Mouse (Mus musculus) cerebellum, postnatal 14 days (tissue): Measurements from ENCODE around the gene Ccl22.
A peak's percentile ranks its signal among the peaks of the same experiment; 100 is the strongest.

Source experiments
- DNase-seq, 2 experiments: peaks; one replicate each; pipeline ENCODE4 v3.0.0; 2021; ENCODE audit warnings: mixed read lengths in 2 of 2

Ccl22 gene

GRCm38 (mm10) chr8:94745476-94746184 is at the start of gene Ccl22:
Gene Ccl22 (plus strand): TSS chr8:94745590.
- DNase-seq = no peak

DNA sequence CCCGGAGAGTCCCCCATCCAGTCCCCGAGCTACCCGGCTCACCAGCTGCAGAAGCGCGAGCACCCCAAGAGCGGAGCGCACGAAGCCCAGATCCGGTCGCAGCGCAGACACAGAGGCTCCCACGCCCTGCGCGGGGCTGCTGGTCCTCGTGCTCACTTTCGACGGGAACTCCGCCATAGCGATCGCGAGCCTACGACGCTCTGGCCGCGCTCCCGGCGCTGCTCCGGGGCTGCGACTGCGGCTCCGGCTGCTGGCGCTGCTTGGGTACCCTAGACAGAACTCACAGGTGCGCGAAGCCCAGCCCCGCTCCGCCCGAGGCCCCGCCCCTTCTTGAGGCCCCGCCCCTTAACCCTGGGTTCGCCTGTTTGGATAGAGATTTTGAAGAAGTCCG is 49.4 kb upstream of the Ccl22 start, which contains the start of gene Pllp:
Pllp (minus strand) TSS at position 285 of the 391 bp plus-strand sequence.
- DNase-seq = peak; percentile 42 to 55

- DNase-seq = no peak
Measured at GRCm38 (mm10) chr8:94696566-94696965, 48.8 kb upstream of the Ccl22 start.

GRCm38 (mm10) chr8:94697956-94698355 is 47.4 kb upstream of the Ccl22 start:
- DNase-seq = peak in 1 of 2 experiments; percentile 1

- DNase-seq = no peak
Measured at GRCm38 (mm10) chr8:94699366-94699765, 46.0 kb upstream of the Ccl22 start.

- DNase-seq = no peak
Measured at GRCm38 (mm10) chr8:94700421-94700935, 44.9 kb upstream of the Ccl22 start.

DNA sequence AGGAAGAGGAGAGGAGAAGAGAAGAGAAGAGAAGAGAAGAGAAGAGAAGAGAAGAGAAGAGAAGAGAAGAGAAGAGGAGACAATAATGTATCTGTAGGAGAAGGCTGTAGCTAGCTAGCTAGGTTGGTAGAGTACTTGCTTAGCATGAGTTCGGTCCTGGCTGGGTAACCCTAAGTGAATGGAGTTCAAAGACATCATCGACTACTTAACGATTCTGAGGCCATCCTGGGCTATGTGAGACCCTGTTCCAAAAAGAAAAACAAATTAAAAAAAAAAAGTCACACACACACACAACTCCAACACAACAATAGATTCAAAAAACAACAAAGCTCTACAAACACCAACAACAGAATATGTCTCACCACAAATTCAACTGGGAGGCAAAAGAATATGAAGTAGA is 43.2 kb upstream of the Ccl22 start:
- DNase-seq = no peak

- peak; percentile 76 for DNase-seq
Measured at GRCm38 (mm10) chr8:94702844-94703813, 42.3 kb upstream of the Ccl22 start.

DNA sequence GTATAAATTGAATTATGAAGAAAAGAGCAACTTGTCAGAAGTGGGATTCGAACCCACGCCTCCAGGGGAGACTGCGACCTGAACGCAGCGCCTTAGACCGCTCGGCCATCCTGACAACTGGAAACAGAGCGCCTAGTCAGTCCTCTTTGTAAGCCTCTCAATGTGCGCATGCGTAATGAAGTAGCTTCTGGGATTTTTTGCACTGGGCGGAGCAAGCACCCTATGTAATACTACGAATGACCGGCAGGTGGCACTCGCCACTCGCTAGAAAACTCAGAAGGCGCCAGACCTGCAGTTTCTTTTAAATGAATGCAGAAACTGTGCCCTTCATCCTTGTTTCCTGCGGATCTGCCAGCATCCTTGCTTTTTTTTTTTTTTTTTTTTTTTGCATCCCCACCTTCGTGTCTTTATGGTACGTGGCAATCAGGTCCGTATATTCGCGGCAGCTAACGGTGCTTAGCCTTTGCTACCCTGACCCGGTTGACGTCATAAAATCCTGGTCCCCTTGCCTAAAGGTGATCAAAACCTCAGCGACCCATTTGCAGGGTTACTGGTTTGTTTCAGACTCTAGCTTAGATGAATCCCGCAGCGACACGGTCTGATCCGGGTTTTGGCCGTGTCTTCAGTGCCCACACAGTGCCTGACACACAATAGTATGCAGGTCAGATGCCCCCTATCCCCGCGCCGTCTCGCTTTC is 41.3 kb upstream of the Ccl22 start:
- DNase-seq = peak; percentile 99 to 100

DNA sequence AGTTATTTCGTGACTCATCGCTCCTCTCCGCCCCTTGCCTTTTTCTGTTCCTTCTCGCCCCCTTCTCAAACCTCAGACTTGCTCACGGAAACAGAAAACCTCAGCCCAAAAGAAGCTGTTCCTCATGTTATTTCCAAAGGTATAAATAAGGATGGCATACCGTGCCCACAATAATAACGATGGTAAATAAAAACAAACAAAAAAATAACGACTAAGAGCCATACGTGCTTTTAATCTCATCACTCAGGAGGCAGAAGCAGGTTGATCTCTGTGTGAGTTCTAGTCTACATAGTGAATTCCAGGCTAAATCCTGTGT is 40.8 kb upstream of the Ccl22 start:
- DNase-seq = no peak

- DNase-seq = no peak
Measured at GRCm38 (mm10) chr8:94705581-94706245, 39.7 kb upstream of the Ccl22 start.

GRCm38 (mm10) chr8:94706732-94707395 is 38.5 kb upstream of the Ccl22 start:
- DNase-seq = peak in 1 of 2 experiments; percentile 15

DNA sequence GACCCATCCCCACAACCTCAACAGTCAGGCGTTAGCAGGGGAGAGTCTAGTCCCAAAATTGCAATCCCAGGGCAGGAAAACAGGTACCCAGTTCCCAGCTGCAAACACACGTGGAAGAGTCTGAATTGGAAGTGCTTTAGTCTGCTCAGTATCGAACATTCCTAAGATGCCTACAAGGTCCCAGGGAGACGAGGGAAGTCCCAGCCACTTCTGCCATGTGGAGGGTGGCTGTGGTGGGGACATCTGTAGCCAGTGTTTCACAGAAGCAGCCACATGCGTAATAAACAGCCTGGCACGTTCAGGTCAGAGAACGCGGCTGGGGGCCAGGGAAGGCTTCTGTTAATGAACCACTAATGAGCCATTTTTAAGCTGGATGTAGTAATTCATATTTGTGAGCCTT is 35.1 kb upstream of the Ccl22 start:
- DNase-seq = no peak

DNA sequence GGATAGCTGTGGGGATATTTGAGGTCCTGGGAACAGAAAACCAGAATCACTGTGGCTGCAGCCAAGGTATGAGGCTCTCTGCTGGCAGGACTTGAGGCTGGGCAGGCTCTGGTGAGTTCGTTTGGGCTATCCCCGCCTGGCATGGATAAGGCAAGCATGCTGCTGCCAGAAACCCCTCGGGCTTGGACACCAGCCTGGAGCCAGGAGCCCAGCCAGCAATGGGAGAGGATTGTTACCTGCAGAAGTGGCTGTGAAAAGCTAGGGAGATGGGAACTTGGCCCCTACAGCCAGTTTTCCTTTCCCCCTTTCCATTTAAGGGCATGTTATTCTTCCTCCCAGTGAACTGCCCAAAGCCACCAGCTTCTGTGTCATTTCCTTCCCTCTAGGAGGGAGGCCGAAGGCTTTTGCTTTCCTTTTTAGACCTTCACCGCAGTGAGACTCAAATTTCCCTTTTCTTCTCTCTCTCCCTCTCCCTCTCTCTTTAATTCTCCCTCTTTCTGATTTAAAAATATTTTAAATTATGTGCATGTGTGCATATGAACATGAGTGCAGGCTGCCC is 34.2 kb upstream of the Ccl22 start:
- DNase-seq = peak; percentile 93 to 96

DNA sequence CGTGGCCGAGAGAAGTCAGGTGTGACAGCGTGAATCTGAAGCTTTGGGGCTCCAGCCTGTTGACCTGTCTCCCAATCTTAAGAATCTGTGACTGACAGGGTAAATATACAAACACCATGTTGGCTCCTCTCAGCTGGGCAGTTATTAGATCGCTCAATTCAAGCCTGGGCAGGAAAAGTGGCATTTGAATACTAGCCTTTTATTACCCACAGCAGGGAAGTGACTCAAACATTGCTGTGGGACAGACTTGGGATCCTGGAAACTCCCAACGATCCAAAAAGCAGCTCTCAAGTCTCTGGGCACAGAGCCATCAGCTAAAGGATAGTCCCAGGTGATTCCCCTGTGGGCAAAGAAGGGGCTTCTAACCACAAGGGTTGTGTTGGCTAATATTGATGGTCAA is 30.8 kb upstream of the Ccl22 start:
- no peak for DNase-seq

DNA sequence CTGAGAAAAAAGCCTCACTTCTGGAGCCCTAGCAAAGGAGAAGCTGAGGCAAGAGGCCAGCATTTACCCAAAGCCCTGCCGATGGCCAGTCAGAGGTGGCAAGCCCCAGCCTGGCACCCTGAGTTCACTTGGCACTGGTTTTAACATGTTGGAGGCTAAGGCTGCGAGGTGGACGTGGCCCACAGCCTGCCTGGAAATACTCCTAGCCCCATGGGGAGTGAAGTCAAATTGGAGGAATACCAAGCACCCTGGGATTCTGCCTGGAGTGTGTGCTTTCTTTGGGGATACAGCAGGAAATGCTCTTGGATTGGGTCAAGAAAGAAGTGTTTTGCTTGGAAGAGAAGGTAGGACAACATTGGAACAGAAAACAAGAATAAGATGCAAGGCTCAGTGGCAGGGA is 29.5 kb upstream of the Ccl22 start:
- peak in 1 of 2 experiments; percentile 34 for DNase-seq

- no peak for DNase-seq
Measured at GRCm38 (mm10) chr8:94716841-94717240, 28.5 kb upstream of the Ccl22 start.

GRCm38 (mm10) chr8:94725998-94726397 is 19.4 kb upstream of the Ccl22 start:
- DNase-seq = no peak

GRCm38 (mm10) chr8:94729301-94729700 is 16.1 kb upstream of the Ccl22 start:
- DNase-seq = no peak

DNA sequence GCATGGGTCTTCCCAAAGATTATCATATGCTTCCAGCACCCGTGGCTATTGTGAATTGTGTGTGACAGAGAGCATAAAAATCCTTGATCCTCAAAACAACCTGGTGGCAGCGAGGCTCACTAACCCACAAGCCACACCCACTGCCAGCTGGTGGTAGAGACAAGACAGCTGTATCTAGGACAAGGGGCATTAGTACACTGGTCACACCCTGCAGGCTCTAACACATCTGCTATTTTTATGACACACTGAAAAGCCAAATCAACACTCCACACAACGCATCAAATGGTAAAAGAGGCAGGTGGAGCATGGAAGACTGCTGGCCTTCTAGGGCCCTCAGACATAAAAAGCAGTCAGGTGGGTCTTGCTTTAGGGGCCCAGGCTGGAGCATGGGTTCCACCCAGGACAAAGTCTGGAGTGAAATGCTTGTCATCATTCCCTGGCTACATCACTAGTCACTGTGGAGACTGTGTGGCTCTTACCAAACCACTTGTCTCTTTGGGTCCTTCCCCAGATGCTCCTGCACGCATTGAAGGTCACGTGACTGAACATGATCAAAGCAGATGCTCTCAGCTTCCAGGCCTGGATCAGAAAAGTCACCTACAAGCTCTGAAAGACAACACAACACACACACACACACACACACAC is 11.4 kb upstream of the Ccl22 start:
- no peak for DNase-seq

GRCm38 (mm10) chr8:94734735-94735350 is 10.5 kb upstream of the Ccl22 start:
- DNase-seq = no peak
